Mouse (Mus musculus): Measurements from ENCODE around the gene Tsku.

Gene Tsku

DNA sequence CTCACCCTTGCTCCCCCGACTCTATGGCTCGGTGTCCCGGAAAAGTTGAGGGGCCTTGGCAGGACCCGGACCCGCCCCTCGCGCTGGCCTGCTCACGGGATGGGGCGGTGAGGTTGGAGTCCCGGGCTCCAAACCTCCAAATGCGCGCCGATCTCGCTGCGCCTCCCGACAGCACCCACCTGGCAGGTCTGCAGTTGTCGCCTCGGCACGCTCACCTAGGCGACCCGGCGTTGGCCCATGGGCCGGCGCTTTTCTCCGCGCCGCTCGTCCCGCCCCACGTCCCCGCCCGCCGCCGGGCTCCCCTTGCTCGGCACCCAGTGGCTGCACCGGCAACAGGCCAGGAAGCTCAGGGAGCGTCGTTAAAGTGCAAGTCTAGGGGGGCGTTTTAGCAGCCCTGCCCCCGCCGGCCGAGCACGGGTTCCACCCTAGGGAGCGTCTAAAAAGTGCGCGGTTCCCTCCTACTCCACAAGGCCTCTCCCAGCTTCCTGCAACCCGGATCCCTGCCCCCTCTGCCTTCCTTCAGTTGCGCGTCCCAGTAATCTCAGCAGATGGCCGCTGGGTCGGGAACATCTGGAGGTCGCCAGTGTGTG, at the start of gene Tsku:
Tsku (minus strand) TSS at position 266 of the 590 bp plus-strand sequence.
- DNase-seq (ENCODE audit: low read depth) = peak; percentile 45

GRCm38 (mm10) chr7:98407615-98408014, 46.5 kb upstream of the Tsku start:
- DNase-seq (ENCODE audit: low read depth) = no peak

- no peak for DNase-seq (ENCODE audit: low read depth)
Measured at GRCm38 (mm10) chr7:98403996-98404395, 42.9 kb upstream of the Tsku start.

DNA sequence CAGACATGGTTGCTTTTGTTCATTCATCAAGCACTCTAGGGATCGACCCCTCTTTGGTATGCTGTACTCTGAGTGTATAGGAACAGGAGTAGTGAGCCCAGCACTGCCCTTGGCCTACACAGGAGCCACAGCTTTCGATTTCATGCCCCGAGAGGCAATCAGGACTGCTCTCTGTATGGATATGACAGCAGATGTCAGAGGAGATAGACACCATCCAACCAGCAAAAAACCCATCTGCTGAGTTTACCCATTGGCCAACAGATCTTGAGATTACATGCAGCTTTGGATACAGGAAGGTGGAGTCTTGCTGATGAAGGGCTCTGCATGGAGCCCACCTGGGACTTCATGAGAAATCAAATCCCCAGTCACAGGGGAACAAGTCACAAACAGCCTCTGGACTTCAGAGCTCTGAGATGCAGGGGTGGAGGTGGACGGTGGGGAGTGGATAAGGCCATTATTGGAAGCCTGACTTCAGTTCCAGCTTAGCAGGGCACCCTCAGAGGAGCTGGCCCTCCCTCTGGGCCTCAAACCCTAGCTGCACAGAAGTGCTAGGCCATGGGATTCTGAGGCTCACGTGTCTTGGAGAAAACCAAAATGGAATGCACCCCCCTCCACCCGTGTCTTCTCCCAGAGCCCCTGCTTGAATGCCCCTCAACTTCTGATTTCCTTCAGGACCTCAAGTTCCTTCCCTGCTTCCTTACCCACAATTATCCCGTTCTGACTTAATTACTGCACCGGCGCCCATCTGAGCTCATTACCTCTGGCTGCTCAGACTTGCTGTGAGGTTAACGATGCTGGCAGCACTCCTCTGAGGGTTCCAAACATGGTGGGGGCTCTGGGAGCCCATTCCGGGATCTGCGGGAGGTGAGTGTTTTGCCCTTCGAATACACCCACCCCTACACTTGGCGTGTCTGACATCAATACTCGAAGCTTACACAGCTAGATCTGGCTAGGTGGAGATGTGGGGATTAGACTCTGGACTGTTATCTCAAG, 41.8 kb upstream of the Tsku start:
- no peak for DNase-seq (ENCODE audit: low read depth)

GRCm38 (mm10) chr7:98392466-98393201, 31.5 kb upstream of the Tsku start:
- DNase-seq (ENCODE audit: low read depth) = no peak

DNA sequence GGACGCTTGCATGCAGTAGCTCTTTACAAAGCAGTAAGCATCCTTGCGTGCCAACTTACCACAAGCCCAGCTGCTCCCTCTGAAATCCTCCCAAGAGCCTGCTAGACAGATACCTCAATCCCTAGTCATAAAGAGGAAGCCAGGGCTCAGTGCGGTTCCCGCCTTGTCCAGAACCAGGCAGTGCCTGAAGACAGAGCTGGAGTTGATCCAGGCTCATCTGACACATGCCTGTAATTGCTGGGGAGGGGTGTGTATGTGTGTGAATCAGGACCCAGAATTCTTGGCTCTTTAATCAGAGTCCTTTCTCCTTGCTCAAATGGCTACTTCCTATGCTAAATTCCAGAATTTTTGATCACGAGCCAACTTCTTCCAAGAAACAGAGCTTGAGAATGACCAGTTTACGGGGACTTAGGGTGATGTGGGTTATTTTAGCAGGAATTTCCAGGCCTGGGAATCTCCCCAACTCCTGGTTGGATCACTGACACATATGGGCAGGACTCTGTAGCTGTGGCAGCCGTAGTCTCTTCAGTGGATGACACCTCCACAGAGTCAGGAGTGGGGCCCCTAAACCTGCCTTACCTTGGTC, 30.3 kb upstream of the Tsku start:
- DNase-seq (ENCODE audit: low read depth) = no peak

DNA sequence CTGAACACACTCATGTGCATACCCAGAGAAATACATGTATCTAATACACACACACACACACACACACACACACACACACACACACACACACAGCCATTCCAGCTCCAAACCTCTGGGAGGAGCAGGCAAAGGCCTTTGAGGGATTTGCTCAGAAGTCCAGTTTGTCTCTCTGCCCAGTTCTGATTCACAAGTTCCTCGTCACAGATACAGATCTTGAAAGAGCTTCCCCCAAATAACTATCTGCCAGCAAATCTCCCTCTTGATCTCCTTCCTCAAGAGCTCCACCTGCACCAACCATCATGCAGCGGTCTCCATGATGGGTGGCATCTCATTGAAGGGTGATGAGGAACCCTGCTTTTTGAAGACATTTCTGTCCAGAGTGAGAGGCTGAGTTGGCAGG, 29.4 kb upstream of the Tsku start:
- DNase-seq (ENCODE audit: low read depth) = no peak

GRCm38 (mm10) chr7:98389656-98390055, 28.5 kb upstream of the Tsku start:
- DNase-seq (ENCODE audit: low read depth) = no peak

- DNase-seq (ENCODE audit: low read depth) = no peak
Measured at GRCm38 (mm10) chr7:98388881-98389501, 27.9 kb upstream of the Tsku start.

DNA sequence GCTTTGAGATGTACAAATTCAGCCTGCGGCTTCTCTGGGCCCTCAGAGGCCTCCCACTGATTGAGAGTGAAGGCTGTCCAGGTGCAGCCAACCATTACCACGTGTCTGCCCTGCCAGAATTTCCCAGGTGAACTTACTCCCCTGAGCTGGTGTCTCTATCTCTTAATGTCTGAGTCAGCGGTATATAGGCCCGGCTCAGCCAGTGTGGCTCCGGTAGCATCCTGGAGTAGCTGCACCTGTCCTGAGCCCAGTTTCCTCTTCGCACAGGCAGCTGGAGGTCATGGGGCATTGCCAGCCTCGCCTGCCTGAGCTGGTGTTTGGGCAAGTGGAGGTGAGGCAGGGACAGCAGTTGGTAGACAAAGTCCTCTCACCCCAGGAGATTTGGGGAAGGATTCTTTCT, 26.1 kb upstream of the Tsku start:
- DNase-seq (ENCODE audit: low read depth) = no peak

DNA sequence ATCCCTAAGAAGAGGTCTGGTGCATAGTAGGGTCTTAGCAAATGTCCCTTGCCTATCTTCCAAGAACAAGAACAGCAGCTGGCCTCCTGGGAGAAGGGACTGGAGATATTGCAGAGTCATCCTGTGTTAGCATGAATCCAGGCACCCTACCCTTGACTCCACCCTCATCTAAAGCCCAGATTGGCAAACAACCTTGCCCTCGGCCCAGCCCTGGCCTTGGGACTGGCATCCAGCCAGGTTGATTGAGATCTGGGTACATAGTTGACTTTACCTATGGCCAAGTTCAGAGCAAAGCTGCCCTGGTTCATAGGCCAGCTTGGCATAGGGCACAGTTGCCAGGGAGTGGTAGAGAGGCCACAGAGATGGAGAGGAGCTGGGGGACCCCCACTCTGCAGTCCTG, 24.0 kb upstream of the Tsku start:
- no peak for DNase-seq (ENCODE audit: low read depth)

GRCm38 (mm10) chr7:98383337-98383736, 22.2 kb upstream of the Tsku start:
- DNase-seq (ENCODE audit: low read depth) = no peak

DNA sequence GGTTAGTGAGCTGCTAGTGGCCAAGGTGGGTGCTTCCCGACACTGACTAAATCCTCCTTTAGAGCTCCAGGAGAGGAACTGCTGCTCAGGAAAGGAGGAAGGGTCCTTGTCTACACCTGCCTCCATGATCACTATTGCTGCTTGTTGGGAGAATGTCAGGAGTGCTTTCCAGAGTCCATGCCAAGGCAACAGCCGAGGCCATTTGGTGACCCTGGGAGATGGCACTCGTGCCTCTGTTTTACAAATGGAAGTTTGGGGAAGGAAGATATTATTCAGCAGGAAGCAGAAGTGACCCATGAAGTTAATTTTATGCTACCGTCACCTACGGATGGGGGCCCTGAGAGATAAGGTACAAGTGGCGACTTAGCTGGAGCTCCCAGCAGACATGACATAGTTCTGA, 21.7 kb upstream of the Tsku start:
- no peak for DNase-seq (ENCODE audit: low read depth)

- DNase-seq (ENCODE audit: low read depth) = no peak
Measured at GRCm38 (mm10) chr7:98380224-98380925, 19.2 kb upstream of the Tsku start.

GRCm38 (mm10) chr7:98379232-98379631, 18.1 kb upstream of the Tsku start:
- DNase-seq (ENCODE audit: low read depth) = no peak

DNA sequence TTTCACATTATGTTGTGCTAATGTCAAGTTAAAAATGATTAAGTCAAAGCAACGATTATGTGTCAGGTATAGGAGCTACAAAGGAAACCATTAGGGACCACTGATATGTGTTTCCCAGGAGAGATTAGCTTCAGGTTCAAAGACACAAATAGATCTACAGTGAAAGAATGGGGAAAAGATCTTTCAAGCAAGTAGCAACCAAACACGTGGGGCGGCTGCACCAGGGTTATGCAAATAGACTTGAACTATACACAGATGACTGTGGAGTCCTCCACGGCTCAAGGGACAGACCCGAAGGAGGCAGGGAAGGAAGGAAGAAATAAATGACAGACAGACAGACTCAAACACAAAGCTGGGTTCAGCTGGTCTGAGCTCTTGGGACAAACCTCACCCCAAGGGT, 16.1 kb upstream of the Tsku start:
- no peak for DNase-seq (ENCODE audit: low read depth)

GRCm38 (mm10) chr7:98371161-98371560, 10.0 kb upstream of the Tsku start:
- DNase-seq (ENCODE audit: low read depth) = no peak

- DNase-seq (ENCODE audit: low read depth) = no peak
Measured at GRCm38 (mm10) chr7:98369762-98370369, 8.7 kb upstream of the Tsku start.

GRCm38 (mm10) chr7:98361662-98362061, 534 bp upstream of the Tsku start:
- no peak for DNase-seq (ENCODE audit: low read depth)

DNA sequence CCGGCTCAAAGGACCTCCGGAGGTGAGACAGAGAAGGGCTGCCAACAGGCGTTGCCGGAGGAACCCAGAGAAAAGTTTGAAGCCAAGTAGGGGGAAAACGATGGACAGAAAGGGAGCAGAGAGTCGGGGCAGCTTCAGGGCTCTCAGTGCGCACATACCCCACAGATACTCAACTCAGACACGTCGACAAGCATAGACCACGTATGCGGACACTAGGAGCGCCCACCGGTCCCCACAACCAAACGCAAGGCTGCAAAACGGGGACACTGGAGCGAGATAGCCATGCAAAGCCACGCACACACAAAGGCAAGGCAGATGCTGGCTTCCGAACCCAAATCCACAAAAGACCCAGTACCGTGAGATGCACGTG, 522 bp downstream of the Tsku start:
- no peak for DNase-seq (ENCODE audit: low read depth)

Data from induced T-regulatory cell, adult 2 months (primary cell).